Comparison of ENCODE assay signal across 14 mouse cellular contexts in genomic region chr13:84057456-84057855, GRCm38 (mm10).
DNase-seq lines count a peak whose midpoint lies in the region; ATAC-seq and TF ChIP-seq lines count a peak whose summit lies in the region.
"Had no signal": no experiment of that assay in that cellular context is flagged by ENCODE, and none has a peak within 500 bp of the region (broad histone marks: within the 10 kb centered on the region; RNA-seq: fewer than 3 reads in every experiment).

No protein-coding gene starts in this region.

- H3K27ac ChIP-seq in forebrain, embryonic 11.5 days (ENCODE audit: low read depth, low read length), result peak overlapping the region; percentile 79
- peak overlapping the region; percentile 91 for H3K27ac ChIP-seq in hindbrain, embryonic 13.5 days
- peak overlapping the region; percentile 82 for H3K27ac ChIP-seq in midbrain, embryonic 15.5 days
- H3K27ac ChIP-seq in thymus, adult 2 months (ENCODE audit: control insufficient read depth, insufficient read depth, low read length), result no peak overlapping the region

- no peak for TF ChIP-seq POLR2A in brain, embryonic 14.5 days (IDR thresholded peaks at IDR 0.05; ENCODE audit: borderline replicate concordance, extremely low read depth, insufficient read depth, insufficient read length, poor library complexity, severe bottlenecking)
- no peak for TF ChIP-seq POLR2A in thymus, adult 2 months (IDR thresholded peaks at IDR 0.05; ENCODE audit: control insufficient read depth, extremely low read depth, insufficient read depth, low read length, poor library complexity)

- no peak for ATAC-seq in forebrain, embryonic 11.5 days (replicated peaks; ENCODE audit: low FRiP score)
- no peak for ATAC-seq in hindbrain, embryonic 13.5 days (ENCODE audit: low FRiP score)
- ATAC-seq in midbrain, embryonic 15.5 days (replicated peaks), result no peak
- ATAC-seq: CD4-positive, CD25-positive, alpha-beta regulatory T cell, adult 4 months had no signal

- peaks cover 18% of the 10 kb centered on the region for H3K4me1 ChIP-seq in forebrain, embryonic 11.5 days (replicated peaks; ENCODE audit: control insufficient read depth, insufficient read depth, low read length)
- peaks cover 44% of the 10 kb centered on the region for H3K4me1 ChIP-seq in hindbrain, embryonic 13.5 days (replicated peaks)
- H3K4me1 ChIP-seq in midbrain, embryonic 15.5 days, result peaks cover 34% of the 10 kb centered on the region
- H3K4me1 ChIP-seq in thymus, adult 2 months (replicated peaks; ENCODE audit: control insufficient read depth, insufficient read depth, low read length), result no peaks in the 10 kb centered on the region

- DNase-seq in brain, embryonic 14.5 days (ENCODE audit: low read depth), result peak; percentile 51
- DNase-seq in forebrain, embryonic 11.5 days (ENCODE audit: low spot score), result no peak
- DNase-seq in heart, adult 18-20 months, result no peak
- no peak for DNase-seq in thymus, adult 2 months
- DNase-seq in embryo, embryonic 10.5 days (ENCODE audit: low spot score), result no peak
- DNase-seq in ovary, postnatal 10 days (ENCODE audit: low spot score), result no peak
- DNase-seq: adrenal gland, postnatal 25 days; kidney, adult 8-10 months; lung, embryonic 14.5 days; thymus, postnatal 36 days had no signal

- H3K4me3 ChIP-seq in forebrain, embryonic 11.5 days (ENCODE audit: low read depth, low read length), result no peak overlapping the region
- H3K4me3 ChIP-seq in hindbrain, embryonic 13.5 days, result no peak overlapping the region
- H3K4me3 ChIP-seq in midbrain, embryonic 15.5 days, result no peak overlapping the region
- no peak overlapping the region for H3K4me3 ChIP-seq in thymus, adult 2 months (ENCODE audit: control insufficient read depth, insufficient read depth, low read length)
- H3K4me3 ChIP-seq: myocyte had no signal

- TF ChIP-seq CTCF in brain, embryonic 14.5 days (IDR thresholded peaks at IDR 0.05; ENCODE audit: borderline replicate concordance, extremely low read depth, insufficient read depth, insufficient read length), result no peak
- TF ChIP-seq CTCF in thymus, adult 2 months (IDR thresholded peaks at IDR 0.05; ENCODE audit: borderline replicate concordance, control insufficient read depth, extremely low read depth, insufficient read depth, low read length, poor library complexity), result no peak

- no peak overlapping the region for H3K4me2 ChIP-seq in forebrain, embryonic 11.5 days (ENCODE audit: low read depth, low read length, severe bottlenecking)
- peak overlapping the region; percentile 35 for H3K4me2 ChIP-seq in hindbrain, embryonic 13.5 days
- peak overlapping the region; percentile 20; the same call in 1 of the 2 replicates for H3K4me2 ChIP-seq in midbrain, embryonic 15.5 days
- H3K4me2 ChIP-seq: lung, embryonic 14.5 days had no signal

- no peaks in the 10 kb centered on the region for H3K27me3 ChIP-seq in forebrain, embryonic 11.5 days (ENCODE audit: control insufficient read depth, insufficient read depth, low read length)
- H3K27me3 ChIP-seq in hindbrain, embryonic 13.5 days, result no peaks in the 10 kb centered on the region
- no peaks in the 10 kb centered on the region for H3K27me3 ChIP-seq in midbrain, embryonic 15.5 days (replicated peaks)
- H3K27me3 ChIP-seq in thymus, adult 2 months (ENCODE audit: control insufficient read depth, insufficient read depth, low read length), result no peaks in the 10 kb centered on the region

- H3K9ac ChIP-seq in forebrain, embryonic 11.5 days (ENCODE audit: low read length), result peak overlapping the region; percentile 3; the same call in 1 of the 2 replicates
- 0 out of 2 replicates have a peak overlapping the region, but pooled peaks have one; percentile 63 for H3K9ac ChIP-seq in hindbrain, embryonic 13.5 days
- no peak overlapping the region for H3K9ac ChIP-seq in midbrain, embryonic 15.5 days
- H3K9ac ChIP-seq: lung, embryonic 14.5 days had no signal

- no peaks in the 10 kb centered on the region for H3K36me3 ChIP-seq in forebrain, embryonic 11.5 days (ENCODE audit: control insufficient read depth, insufficient read depth, low read length)
- no peaks in the 10 kb centered on the region for H3K36me3 ChIP-seq in hindbrain, embryonic 13.5 days
- no peaks in the 10 kb centered on the region for H3K36me3 ChIP-seq in midbrain, embryonic 15.5 days (replicated peaks)
- H3K36me3 ChIP-seq in thymus, adult 2 months (ENCODE audit: control insufficient read depth, insufficient read depth, low read length), result no peaks in the 10 kb centered on the region

- H3K9me3 ChIP-seq in forebrain, embryonic 11.5 days (ENCODE audit: control insufficient read depth, low read length), result no peaks in the 10 kb centered on the region
- no peaks in the 10 kb centered on the region for H3K9me3 ChIP-seq in hindbrain, embryonic 13.5 days
- no peaks in the 10 kb centered on the region for H3K9me3 ChIP-seq in midbrain, embryonic 15.5 days
